Mouse (Mus musculus) kidney, embryonic 15.5 days (tissue): ENCODE measurements around the gene Spag9. TPM values are rescaled to one million over a fixed set of nuclear protein-coding genes. Genes with fewer than 3 reads are reported as not detected.

Experiments used
- ATAC-seq: fragments of 200-750 bp; cut with Nextera tagmentation; replicated peaks from 2 replicates; pipeline ENCODE4 v1.8.0; 2017; ENCODE audit warnings: moderate TSS enrichment; ENCODE audit not compliant: low FRiP score
- H3K27ac ChIP-seq: fragments of 300-500 bp; sonication (generic); 2 replicates; pipeline ENCODE4 v1.5.1; 2015; ENCODE audit warnings: mild to moderate bottlenecking, inconsistent platforms
- H3K27me3 ChIP-seq: fragments of 300-500 bp; sonication (generic); 2 replicates; pipeline ENCODE4 v1.6.1; 2015; ENCODE audit warnings: inconsistent platforms
- H3K36me3 ChIP-seq: fragments of 300-500 bp; sonication (generic); 2 replicates; pipeline ENCODE4 v1.6.1; 2015; ENCODE audit warnings: inconsistent platforms
- H3K4me1 ChIP-seq: fragments of 300-500 bp; sonication (generic); 2 replicates; pipeline ENCODE4 v1.6.1; 2015; ENCODE audit warnings: inconsistent platforms
- H3K4me2 ChIP-seq: fragments of 300-500 bp; sonication (generic); 2 replicates; pipeline ENCODE4 v1.6.1; 2015; ENCODE audit warnings: moderate library complexity, mild to moderate bottlenecking, inconsistent platforms
- H3K4me3 ChIP-seq: fragments of 300-500 bp; sonication (generic); replicated peaks from 2 replicates; pipeline ENCODE4 v1.5.1; 2015; ENCODE audit warnings: mild to moderate bottlenecking, inconsistent platforms
- H3K9ac ChIP-seq: fragments of 300-500 bp; sonication (generic); 2 replicates; pipeline ENCODE4 v1.6.1; 2015; ENCODE audit warnings: mild to moderate bottlenecking, inconsistent platforms
- H3K9me3 ChIP-seq: fragments of 300-500 bp; sonication (generic); replicated peaks from 2 replicates; pipeline ENCODE4 v1.6.1; 2016; ENCODE audit warnings: inconsistent platforms
- whole genome bisulfite sequencing: fragments of 180-500 bp; shearing (Covaris S2); methylation state at CpG from one replicate; pipeline ENCODE4 v1.1.7; 2015; ENCODE audit warnings: mixed read lengths; 5-methylcytosine and 5-hydroxymethylcytosine counted together
- polyA plus RNA-seq: library from polyadenylated mRNA; unstranded; fragments of >200 nt; fragmentation: Nextera tagmentation; extraction: Ambion mirVana; gene quantifications from 2 replicates; pipeline ENCODE4 v1.2.1, GENCODE M21; 2015

Spag9 gene
- polyA plus RNA-seq, 1 experiment from 2014 or later = 37.2 TPM

- H3K4me2 ChIP-seq = no peak overlapping the region
- ATAC-seq = no peak
- H3K27ac ChIP-seq = no peak overlapping the region
- no peak overlapping the region for H3K4me3 ChIP-seq
- H3K36me3 ChIP-seq = peaks cover 28% of the 10 kb centered on the region
- H3K9ac ChIP-seq = no peak overlapping the region
- H3K4me1 ChIP-seq = no peaks in the 10 kb centered on the region
- H3K27me3 ChIP-seq = no peaks in the 10 kb centered on the region
- WGBS = 96% methylated on average over 9 of the region's 9 CpGs
- H3K9me3 ChIP-seq = no peaks in the 10 kb centered on the region
Observed at GRCm38 (mm10) chr11:94126701-94127100, 130.8 kb downstream of the Spag9 start.

DNA sequence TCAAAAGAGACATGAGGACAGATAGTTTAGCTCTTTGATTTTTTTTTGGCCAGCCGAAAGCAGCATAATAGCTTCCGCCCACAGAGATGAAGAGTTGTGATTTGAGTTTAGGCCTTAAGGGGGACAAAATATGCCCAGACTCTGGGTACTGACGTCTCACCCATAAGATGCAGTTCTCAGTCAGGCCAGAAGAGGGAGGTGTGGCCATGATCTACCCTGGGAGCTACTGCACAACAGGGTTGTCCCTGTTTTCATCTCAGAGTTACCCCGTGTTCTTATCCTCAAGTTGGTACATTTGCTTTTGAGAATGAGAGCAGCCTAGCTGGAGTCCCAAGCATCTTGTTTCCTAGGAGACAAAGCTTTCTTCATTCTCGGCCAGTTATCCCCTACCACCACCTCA, 132.1 kb downstream of the Spag9 start:
- Histone ChIP-seq H3K9ac (no peak overlapping the region), H3K27ac (no peak overlapping the region), H3K9me3 (no peaks in the 10 kb centered on the region), H3K27me3 (no peaks in the 10 kb centered on the region), H3K4me3 (no peak overlapping the region), H3K4me2 (no peak overlapping the region), H3K36me3 (peaks cover 16% of the 10 kb centered on the region; the same call in 1 of the 2 replicates), H3K4me1 (no peaks in the 10 kb centered on the region)
- 0 out of 2 replicates have a peak, but pooled peaks have one; percentile 11 for ATAC-seq
- WGBS = 45% methylated on average over 5 of the region's 5 CpGs

- 89% methylated on average over 8 of the region's 8 CpGs for WGBS
- peaks cover 13% of the 10 kb centered on the region; the same call in 1 of the 2 replicates for H3K36me3 ChIP-seq
- ATAC-seq = no peak
Observed at GRCm38 (mm10) chr11:94128506-94128905, 132.6 kb downstream of the Spag9 start.

DNA sequence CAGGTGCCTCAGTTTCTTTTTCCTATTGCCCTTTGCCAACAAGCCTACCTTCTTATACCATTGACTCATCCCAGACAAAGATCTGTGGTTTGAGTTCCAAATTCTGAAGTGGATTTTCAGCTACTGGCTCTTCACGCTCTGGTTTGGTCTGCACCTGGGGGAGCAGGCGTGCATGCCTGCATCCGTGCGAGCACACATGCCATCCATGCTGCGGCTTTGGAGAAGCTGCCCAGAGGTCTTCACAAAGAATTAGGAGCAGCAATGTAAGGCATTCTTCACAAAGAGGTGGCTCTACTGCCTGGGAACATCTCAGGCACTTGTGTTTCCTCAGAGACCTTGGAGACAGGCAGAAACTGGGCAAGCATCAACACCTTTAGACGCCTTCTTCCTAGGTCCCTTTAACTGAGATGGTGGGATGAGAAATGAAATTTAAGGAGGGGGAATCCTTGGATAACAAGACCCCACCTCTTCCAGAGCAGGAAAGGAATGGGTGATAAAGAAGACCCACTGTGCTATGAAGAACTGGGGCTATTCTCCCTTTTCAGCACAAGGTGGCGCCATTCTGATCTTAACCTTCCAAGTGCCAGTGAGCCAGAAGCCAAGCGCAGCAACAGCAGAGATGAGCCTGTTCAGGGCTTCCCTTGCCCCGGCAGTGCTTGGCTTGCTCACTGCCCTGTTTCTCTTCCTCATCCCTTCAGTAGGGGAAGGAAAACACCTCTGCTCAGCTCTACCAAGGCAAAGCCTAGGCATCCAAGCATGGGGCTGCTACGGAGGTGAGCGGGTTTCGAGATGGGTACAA, 133.6 kb downstream of the Spag9 start:
- ATAC-seq = no peak; the same call in 1 of the 2 replicates
- Histone ChIP-seq H3K27me3 (no peaks in the 10 kb centered on the region), H3K27ac (no peak overlapping the region; the same call in 1 of the 2 replicates), H3K36me3 (peaks cover 10% of the 10 kb centered on the region; the same call in 1 of the 2 replicates), H3K4me1 (peaks cover 13% of the 10 kb centered on the region), H3K9me3 (no peaks in the 10 kb centered on the region), H3K4me2 (no peak overlapping the region), H3K9ac (no peak overlapping the region), H3K4me3 (no peak overlapping the region)
- WGBS = 61% methylated on average over 12 of the region's 12 CpGs

More at GRCm38 (mm10) chr11:94128506-94128905, 132.6 kb downstream of the Spag9 start:
- Histone ChIP-seq H3K4me2 (no peak overlapping the region), H3K9ac (no peak overlapping the region), H3K9me3 (no peaks in the 10 kb centered on the region), H3K27ac (no peak overlapping the region), H3K4me3 (no peak overlapping the region), H3K4me1 (peaks cover 4% of the 10 kb centered on the region), H3K27me3 (no peaks in the 10 kb centered on the region)

GRCm38 (mm10) chr11:94130118-94131095, 134.5 kb downstream of the Spag9 start:
- no peaks in the 10 kb centered on the region for H3K27me3 ChIP-seq
- H3K9ac ChIP-seq = no peak overlapping the region
- H3K27ac ChIP-seq = no peak overlapping the region
- no peak overlapping the region for H3K4me3 ChIP-seq
- peaks cover under 1% of the 10 kb centered on the region; the same call in 1 of the 2 replicates for H3K36me3 ChIP-seq
- WGBS = 49% methylated on average over 4 of the region's 4 CpGs
- no peak for ATAC-seq
- no peaks in the 10 kb centered on the region for H3K9me3 ChIP-seq
- H3K4me2 ChIP-seq = no peak overlapping the region
- peaks cover 16% of the 10 kb centered on the region for H3K4me1 ChIP-seq

DNA sequence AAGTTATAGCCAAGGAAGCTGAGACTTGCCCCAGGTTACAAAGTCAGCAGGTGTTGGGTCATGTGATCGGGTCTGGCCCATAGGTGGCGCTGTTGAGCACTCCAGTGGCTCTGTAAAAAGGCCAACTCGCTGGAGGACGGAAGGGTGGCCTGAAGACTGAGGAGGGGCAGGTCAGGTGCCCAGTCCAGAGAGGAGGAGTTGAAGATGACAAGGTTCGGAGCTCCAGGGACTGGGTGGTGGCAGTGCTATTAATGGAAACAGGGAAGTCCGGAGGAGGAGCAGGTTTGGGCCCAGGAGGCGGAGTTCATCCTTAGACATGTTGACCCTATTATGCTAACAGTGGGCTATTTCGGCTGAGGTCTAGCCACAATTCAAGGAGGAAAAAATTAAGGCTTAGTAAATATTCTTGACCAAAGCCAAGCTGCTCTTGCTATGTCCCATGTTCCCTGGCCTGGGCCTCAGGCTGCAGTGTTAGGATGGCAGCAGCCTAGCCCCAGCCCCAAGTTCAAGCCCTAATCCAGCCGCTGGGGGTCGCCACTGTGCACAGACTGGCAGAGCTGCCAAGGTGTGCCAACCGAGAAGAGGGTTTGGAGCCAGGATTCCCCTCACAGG, 137.6 kb downstream of the Spag9 start:
- Histone ChIP-seq H3K4me2 (peak overlapping the region; percentile 42), H3K27ac (peak overlapping the region; percentile 58), H3K4me1 (peaks cover 41% of the 10 kb centered on the region), H3K36me3 (no peaks in the 10 kb centered on the region), H3K9ac (no peak overlapping the region), H3K9me3 (no peaks in the 10 kb centered on the region), H3K27me3 (no peaks in the 10 kb centered on the region), H3K4me3 (0 out of 2 replicates have a peak overlapping the region, but pooled peaks have one; percentile 9)
- peak; percentile 21; the same call in 1 of the 2 replicates for ATAC-seq
- WGBS = 17% methylated on average over 11 of the region's 11 CpGs

- Histone ChIP-seq H3K4me3 (no peak overlapping the region), H3K4me1 (peaks cover 47% of the 10 kb centered on the region), H3K9ac (no peak overlapping the region), H3K27ac (peak overlapping the region; percentile 62), H3K9me3 (no peaks in the 10 kb centered on the region), H3K36me3 (no peaks in the 10 kb centered on the region), H3K4me2 (0 out of 2 replicates have a peak overlapping the region, but pooled peaks have one; percentile 42), H3K27me3 (no peaks in the 10 kb centered on the region)
- ATAC-seq = no peak
- WGBS = 31% methylated on average over 18 of the region's 18 CpGs
Observed at GRCm38 (mm10) chr11:94134076-94134838, 138.4 kb downstream of the Spag9 start.

GRCm38 (mm10) chr11:94135581-94136001, 139.7 kb downstream of the Spag9 start:
- no peaks in the 10 kb centered on the region for H3K27me3 ChIP-seq
- no peak for ATAC-seq
- H3K36me3 ChIP-seq = no peaks in the 10 kb centered on the region
- peaks cover 47% of the 10 kb centered on the region for H3K4me1 ChIP-seq
- WGBS = 77% methylated on average over 8 of the region's 8 CpGs
- H3K9me3 ChIP-seq = no peaks in the 10 kb centered on the region
- 0 out of 2 replicates have a peak overlapping the region, but pooled peaks have one; percentile 62 for H3K27ac ChIP-seq
- no peak overlapping the region for H3K4me3 ChIP-seq
- H3K4me2 ChIP-seq = no peak overlapping the region
- no peak overlapping the region for H3K9ac ChIP-seq

GRCm38 (mm10) chr11:94136656-94137055, 140.8 kb downstream of the Spag9 start:
- Histone ChIP-seq H3K36me3 (no peaks in the 10 kb centered on the region), H3K4me1 (peaks cover 47% of the 10 kb centered on the region), H3K4me2 (no peak overlapping the region), H3K27ac (no peak overlapping the region), H3K27me3 (no peaks in the 10 kb centered on the region), H3K9me3 (no peaks in the 10 kb centered on the region), H3K4me3 (no peak overlapping the region), H3K9ac (no peak overlapping the region)
- WGBS = 47% methylated on average over 7 of the region's 7 CpGs
- no peak for ATAC-seq

GRCm38 (mm10) chr11:94137326-94138061, 141.6 kb downstream of the Spag9 start:
- H3K36me3 ChIP-seq = no peaks in the 10 kb centered on the region
- H3K4me2 ChIP-seq = no peak overlapping the region
- 69% methylated on average over 14 of the region's 14 CpGs for WGBS
- H3K27ac ChIP-seq = peak overlapping the region; percentile 73
- ATAC-seq = peak; percentile 28; the same call in 1 of the 2 replicates
- H3K9me3 ChIP-seq = no peaks in the 10 kb centered on the region
- H3K4me3 ChIP-seq = no peak overlapping the region
- H3K9ac ChIP-seq = no peak overlapping the region
- H3K27me3 ChIP-seq = no peaks in the 10 kb centered on the region
- H3K4me1 ChIP-seq = peaks cover 47% of the 10 kb centered on the region
